Mouse (Mus musculus) heart, postnatal 0 days (tissue): Measurements from ENCODE around the gene Hlcs. TPM values are rescaled to one million over a fixed set of nuclear protein-coding genes. Genes with fewer than 3 reads are reported as not detected.

Experiments
- ATAC-seq: fragments of 200-750 bp; cut with Nextera tagmentation; 2 replicates; pipeline ENCODE4 v1.8.0; 2017; ENCODE audit warnings: low read depth, moderate number of reproducible peaks, moderate library complexity; ENCODE audit not compliant: insufficient read depth
- DNase-seq: peaks from one replicate; pipeline ENCODE4 v3.0.0-alpha.2; 2016; ENCODE audit warnings: low spot score
- H3K27ac ChIP-seq: fragments of 300-500 bp; sonication (generic); 2 replicates; pipeline ENCODE4 v1.5.1; 2014; ENCODE audit warnings: low read depth, mild to moderate bottlenecking
- H3K27me3 ChIP-seq: fragments of 300-500 bp; sonication (generic); 2 replicates; pipeline ENCODE4 v1.6.1; 2014; ENCODE audit warnings: low read length, mixed read lengths; ENCODE audit not compliant: control insufficient read depth, insufficient read depth
- H3K36me3 ChIP-seq: fragments of 300-500 bp; sonication (generic); replicated peaks from 2 replicates; pipeline ENCODE4 v1.6.1; 2014; ENCODE audit warnings: low read length, mixed read lengths; ENCODE audit not compliant: control insufficient read depth, insufficient read depth
- H3K4me1 ChIP-seq: fragments of 300-500 bp; sonication (generic); 2 replicates; pipeline ENCODE4 v1.6.1; 2014; ENCODE audit warnings: antibody characterized with exemption; ENCODE audit not compliant: control insufficient read depth, insufficient read depth
- H3K4me2 ChIP-seq: fragments of 300-500 bp; sonication (generic); 2 replicates; pipeline ENCODE4 v1.6.1; 2014; ENCODE audit warnings: low read depth, mild to moderate bottlenecking, low read length, moderate library complexity
- H3K4me3 ChIP-seq: fragments of 300-500 bp; sonication (generic); 2 replicates; pipeline ENCODE4 v1.5.1; 2014; ENCODE audit warnings: low read depth, low read length
- H3K9ac ChIP-seq: fragments of 300-500 bp; sonication (generic); replicated peaks from 2 replicates; pipeline ENCODE4 v1.6.1; 2014; ENCODE audit warnings: low read depth, low read length, mixed read lengths
- H3K9me3 ChIP-seq: fragments of 300-500 bp; sonication (generic); replicated peaks from 2 replicates; pipeline ENCODE4 v1.6.1; 2016; ENCODE audit warnings: low read length; ENCODE audit not compliant: control insufficient read depth
- CTCF ChIP-seq: IDR thresholded peaks from 2 replicates; pipeline ENCODE4 v1.5.1; 2016; ENCODE audit warnings: antibody characterized with exemption, control low read depth, low read depth
- EP300 ChIP-seq: IDR thresholded peaks from 2 replicates; pipeline ENCODE4 v1.6.1; 2016; ENCODE audit warnings: antibody characterized with exemption, low read depth
- WGBS: fragments of 180-500 bp; shearing (Covaris S2); extraction: QIAGEN DNeasy Blood & Tissue Kit; methylation state at CpG from one replicate; pipeline ENCODE4 v1.1.7; 2014; 5-methylcytosine and 5-hydroxymethylcytosine counted together
- polyA plus RNA-seq: library from polyadenylated mRNA; unstranded; fragments of >200 nt; fragmentation: Nextera tagmentation; extraction: Ambion mirVana; gene quantifications from 2 replicates; pipeline ENCODE4 v1.2.1, GENCODE M21; 2015
- total RNA-seq: library from RNA; depleted of rRNA; stranded (reverse); fragments of >200 nt; gene quantifications from 2 replicates; pipeline ENCODE4 v1.2.3, GENCODE M21; 2014; ENCODE audit warnings: low replicate concordance

Hlcs gene
- total and polyA plus RNA-seq, 2 experiments from 2014 or later: 4.6 to 5.6 TPM

- H3K4me2 ChIP-seq: no peak overlapping the region
- TF ChIP-seq EP300: no peak
- no peak for TF ChIP-seq CTCF
- no peak overlapping the region for H3K27ac ChIP-seq
- no peaks in the 10 kb centered on the region for H3K36me3 ChIP-seq
- H3K9ac ChIP-seq: no peak overlapping the region
- peaks cover 5% of the 10 kb centered on the region for H3K4me1 ChIP-seq
- H3K4me3 ChIP-seq: no peak overlapping the region
- 81% methylated on average over 4 of the region's 4 CpGs for WGBS
- no peaks in the 10 kb centered on the region for H3K9me3 ChIP-seq
- H3K27me3 ChIP-seq: no peaks in the 10 kb centered on the region
- ATAC-seq: no peak
- no peak for DNase-seq
These were observed 22.2 kb downstream of the Hlcs start for GRCm38 (mm10) chr16:94291141-94291540.

- peak overlapping the region; percentile 98 for H3K4me2 ChIP-seq
- peaks cover 5% of the 10 kb centered on the region for H3K4me1 ChIP-seq
- H3K27ac ChIP-seq: no peak overlapping the region
- H3K27me3 ChIP-seq: no peaks in the 10 kb centered on the region
- peak overlapping the region; percentile 63 for H3K9ac ChIP-seq
- DNase-seq (peak; percentile 65), ATAC-seq (peak; percentile 94)
- 6% methylated on average over 50 of the region's 52 CpGs for WGBS
- no peaks in the 10 kb centered on the region for H3K36me3 ChIP-seq
- TF ChIP-seq CTCF: no peak
- TF ChIP-seq EP300: no peak
- H3K4me3 ChIP-seq: peak overlapping the region; percentile 91
- H3K9me3 ChIP-seq: no peaks in the 10 kb centered on the region
These were observed 23.0 kb downstream of the Hlcs start for GRCm38 (mm10) chr16:94290073-94290999.

DNA sequence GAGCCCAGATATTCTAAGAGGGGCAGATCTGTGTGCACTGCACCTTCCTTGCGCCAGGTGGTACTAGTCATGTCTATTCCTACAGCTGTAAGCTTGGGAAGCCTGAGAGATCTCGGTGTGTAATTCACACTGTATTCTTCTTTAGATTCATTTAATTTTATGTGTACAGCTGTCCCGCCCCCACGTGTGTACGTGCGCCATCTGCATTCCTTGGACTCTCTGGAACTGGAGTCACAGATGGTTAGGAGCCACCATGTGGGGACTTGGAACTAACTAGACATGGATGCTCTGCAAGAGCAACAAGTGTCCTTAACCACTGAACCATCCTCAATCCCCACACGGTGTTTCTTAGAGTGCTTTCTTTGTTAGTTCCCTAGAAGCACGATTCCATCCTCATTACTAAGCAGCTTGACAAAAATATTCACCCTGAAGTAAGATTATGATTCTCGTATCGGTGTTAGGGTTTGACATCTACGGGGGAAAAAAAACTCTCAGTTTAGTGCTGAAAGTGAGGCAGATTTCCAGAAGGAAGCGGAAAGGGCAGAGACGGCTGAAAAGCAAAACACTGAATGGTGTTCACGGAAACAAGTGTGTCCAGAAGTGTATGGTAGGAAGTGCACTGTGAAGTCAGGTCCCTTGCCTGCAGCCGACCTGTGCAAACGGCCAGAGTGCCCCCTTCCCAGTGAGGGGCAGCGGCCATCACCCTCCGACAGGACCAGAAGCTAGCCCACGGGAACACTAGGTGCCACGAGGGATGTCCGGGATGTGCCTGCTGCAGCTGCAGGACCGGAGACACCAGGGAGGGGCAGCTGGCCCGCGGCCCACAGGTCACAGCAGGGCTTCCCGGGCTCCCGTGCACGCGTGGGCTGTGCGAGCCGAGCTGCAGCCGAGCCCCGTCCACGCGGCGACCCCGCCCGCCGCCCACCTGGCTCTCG lies 24.0 kb downstream of the Hlcs start:
- Histone ChIP-seq H3K9me3 (no peaks in the 10 kb centered on the region), H3K4me2 (peak overlapping the region; percentile 98), H3K9ac (peak overlapping the region; percentile 63), H3K27me3 (no peaks in the 10 kb centered on the region), H3K4me3 (peak overlapping the region; percentile 91), H3K4me1 (peaks cover 5% of the 10 kb centered on the region), H3K36me3 (no peaks in the 10 kb centered on the region), H3K27ac (no peak overlapping the region)
- WGBS: 13% methylated on average over 39 of the region's 39 CpGs
- no peak for DNase-seq
- no peak for TF ChIP-seq CTCF
- no peak for TF ChIP-seq EP300
- peak; percentile 52 for ATAC-seq

DNA sequence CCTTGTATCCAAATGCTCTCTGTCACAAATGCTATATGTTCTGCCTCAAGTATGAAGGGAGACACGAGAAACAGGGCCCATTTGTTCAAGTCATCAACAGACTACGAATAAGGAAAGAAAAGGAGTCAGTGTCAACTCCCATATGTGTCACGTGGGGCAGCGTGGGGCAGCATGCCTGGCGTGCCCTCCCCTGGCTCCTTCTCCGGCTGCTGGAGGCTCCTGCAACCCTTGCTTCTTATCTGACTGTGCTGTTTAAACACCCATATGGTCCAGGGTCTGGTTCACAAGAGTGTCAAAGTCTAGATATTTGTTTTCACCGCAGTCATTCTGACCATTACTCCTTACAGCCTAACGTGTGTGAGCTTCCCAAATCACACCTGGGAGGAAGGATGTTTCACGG lies 25.5 kb downstream of the Hlcs start:
- Histone ChIP-seq H3K4me1 (peaks cover 5% of the 10 kb centered on the region), H3K4me2 (no peak overlapping the region), H3K27me3 (no peaks in the 10 kb centered on the region), H3K4me3 (no peak overlapping the region), H3K9me3 (no peaks in the 10 kb centered on the region), H3K36me3 (0 out of 2 replicates have a peak, but pooled peaks cover 3% of the 10 kb centered on the region), H3K9ac (no peak overlapping the region), H3K27ac (no peak overlapping the region)
- ATAC-seq: no peak
- DNase-seq: no peak
- TF ChIP-seq EP300: no peak
- TF ChIP-seq CTCF: no peak
- 68% methylated on average over 9 of the region's 9 CpGs for WGBS

DNA sequence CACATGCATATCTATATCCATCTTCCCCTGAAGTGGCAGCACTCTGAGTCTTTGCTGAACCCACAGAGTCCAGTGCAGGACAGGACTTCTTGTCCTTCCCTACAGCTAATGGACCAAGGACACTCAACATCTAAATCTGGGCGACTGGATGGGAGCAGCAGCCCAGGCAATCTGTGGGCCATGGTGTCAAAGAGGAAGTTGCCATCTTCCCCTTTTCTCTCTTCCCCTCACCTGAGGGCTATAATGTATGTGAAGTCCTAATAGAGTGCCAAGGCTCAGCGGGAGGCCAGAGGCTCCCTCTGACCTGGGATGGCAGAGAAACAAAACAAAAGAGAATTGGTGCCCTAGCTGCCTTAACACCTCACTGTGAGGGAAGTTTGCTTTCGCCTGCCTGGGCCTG lies 29.4 kb downstream of the Hlcs start:
- H3K4me3 ChIP-seq: no peak overlapping the region
- H3K36me3 ChIP-seq: 0 out of 2 replicates have a peak, but pooled peaks cover 5% of the 10 kb centered on the region
- H3K4me1 ChIP-seq: no peaks in the 10 kb centered on the region
- no peaks in the 10 kb centered on the region for H3K9me3 ChIP-seq
- H3K9ac ChIP-seq: no peak overlapping the region
- H3K27me3 ChIP-seq: no peaks in the 10 kb centered on the region
- no peak for ATAC-seq
- TF ChIP-seq CTCF (no peak), EP300 (no peak)
- WGBS: 89% methylated on average over 3 of the region's 3 CpGs
- no peak overlapping the region for H3K27ac ChIP-seq
- no peak overlapping the region for H3K4me2 ChIP-seq
- no peak for DNase-seq
